Mouse (Mus musculus): ENCODE results near the gene Ifnab. TPM values are rescaled to one million over a fixed set of nuclear protein-coding genes. Genes with fewer than 3 reads are reported as not detected.

Ifnab gene
- total and polyA plus RNA-seq, 2 experiments from 2014 or later, result not detected

GRCm38 (mm10) chr4:88655461-88655860 is 35.7 kb downstream of the Ifnab start:
- no peaks in the 10 kb centered on the region for H3K27me3 ChIP-seq (ENCODE audit: control insufficient read depth, insufficient read depth, low read length)
- no peak overlapping the region for H3K4me2 ChIP-seq (ENCODE audit: low read depth, low read length)
- H3K4me3 ChIP-seq (ENCODE audit: low read depth, low read length), result no peak overlapping the region
- TF ChIP-seq CTCF (IDR thresholded peaks at IDR 0.05; ENCODE audit: low read depth), result no peak
- no peak for TF ChIP-seq EP300 (IDR thresholded peaks at IDR 0.05; ENCODE audit: low read depth)
- no peak for ATAC-seq (ENCODE audit: insufficient read depth, low read depth)
- H3K36me3 ChIP-seq (replicated peaks; ENCODE audit: control insufficient read depth, insufficient read depth, low read length), result no peaks in the 10 kb centered on the region
- no peak overlapping the region for H3K9ac ChIP-seq (replicated peaks; ENCODE audit: low read depth, low read length)
- DNase-seq (ENCODE audit: low spot score), result no peak
- WGBS, result 32% methylated on average over 1 of the region's 1 CpGs
- no peaks in the 10 kb centered on the region for H3K9me3 ChIP-seq (replicated peaks; ENCODE audit: control insufficient read depth, low read length)
- H3K27ac ChIP-seq (ENCODE audit: low read depth), result no peak overlapping the region
- no peaks in the 10 kb centered on the region for H3K4me1 ChIP-seq (ENCODE audit: control insufficient read depth, insufficient read depth)

GRCm38 (mm10) chr4:88653644-88654043 is 37.5 kb downstream of the Ifnab start:
- DNase-seq (ENCODE audit: low spot score) (no peak), ATAC-seq (ENCODE audit: insufficient read depth, low read depth) (no peak)
- Histone ChIP-seq H3K27me3 (ENCODE audit: control insufficient read depth, insufficient read depth, low read length) (no peaks in the 10 kb centered on the region), H3K4me2 (ENCODE audit: low read depth, low read length) (no peak overlapping the region), H3K9me3 (replicated peaks; ENCODE audit: control insufficient read depth, low read length) (no peaks in the 10 kb centered on the region), H3K36me3 (replicated peaks; ENCODE audit: control insufficient read depth, insufficient read depth, low read length) (no peaks in the 10 kb centered on the region), H3K4me1 (ENCODE audit: control insufficient read depth, insufficient read depth) (no peaks in the 10 kb centered on the region), H3K9ac (replicated peaks; ENCODE audit: low read depth, low read length) (no peak overlapping the region), H3K27ac (ENCODE audit: low read depth) (no peak overlapping the region), H3K4me3 (ENCODE audit: low read depth, low read length) (no peak overlapping the region)
- TF ChIP-seq CTCF (IDR thresholded peaks at IDR 0.05; ENCODE audit: low read depth) (no peak), EP300 (IDR thresholded peaks at IDR 0.05; ENCODE audit: low read depth) (no peak)
- 81% methylated on average over 3 of the region's 3 CpGs for WGBS

- Histone ChIP-seq H3K4me2 (ENCODE audit: low read depth, low read length) (no peak within 1 kb of the TSS), H3K9me3 (replicated peaks; ENCODE audit: control insufficient read depth, low read length) (no peaks in the 10 kb centered on the region), H3K36me3 (replicated peaks; ENCODE audit: control insufficient read depth, insufficient read depth, low read length) (no peaks in the 10 kb centered on the region), H3K27me3 (ENCODE audit: control insufficient read depth, insufficient read depth, low read length) (no peaks in the 10 kb centered on the region), H3K27ac (ENCODE audit: low read depth) (no peak within 1 kb of the TSS), H3K9ac (replicated peaks; ENCODE audit: low read depth, low read length) (no peak within 1 kb of the TSS), H3K4me3 (ENCODE audit: low read depth, low read length) (no peak within 1 kb of the TSS), H3K4me1 (ENCODE audit: control insufficient read depth, insufficient read depth) (no peaks in the 10 kb centered on the region)
- ATAC-seq (ENCODE audit: insufficient read depth, low read depth), result no peak
- DNase-seq (ENCODE audit: low spot score), result no peak
- TF ChIP-seq CTCF (IDR thresholded peaks at IDR 0.05; ENCODE audit: low read depth) (no peak), EP300 (IDR thresholded peaks at IDR 0.05; ENCODE audit: low read depth) (no peak)
- 55% methylated on average over 2 of the region's 2 CpGs for WGBS
Measured at GRCm38 (mm10) chr4:88644359-88644758, 46.8 kb downstream of the Ifnab start, which contains the start of gene Ifna13. Ifna13 (minus strand) TSS chr4:88644459.

GRCm38 (mm10) chr4:88642526-88642925 is 48.6 kb downstream of the Ifnab start:
- ATAC-seq (ENCODE audit: insufficient read depth, low read depth) (no peak), DNase-seq (ENCODE audit: low spot score) (no peak)
- no peak for TF ChIP-seq EP300 (IDR thresholded peaks at IDR 0.05; ENCODE audit: low read depth)
- no peak for TF ChIP-seq CTCF (IDR thresholded peaks at IDR 0.05; ENCODE audit: low read depth)
- Histone ChIP-seq H3K4me2 (ENCODE audit: low read depth, low read length) (no peak overlapping the region), H3K36me3 (replicated peaks; ENCODE audit: control insufficient read depth, insufficient read depth, low read length) (no peaks in the 10 kb centered on the region), H3K4me1 (ENCODE audit: control insufficient read depth, insufficient read depth) (no peaks in the 10 kb centered on the region), H3K9ac (replicated peaks; ENCODE audit: low read depth, low read length) (no peak overlapping the region), H3K27me3 (ENCODE audit: control insufficient read depth, insufficient read depth, low read length) (no peaks in the 10 kb centered on the region), H3K9me3 (replicated peaks; ENCODE audit: control insufficient read depth, low read length) (no peaks in the 10 kb centered on the region), H3K27ac (ENCODE audit: low read depth) (no peak overlapping the region), H3K4me3 (ENCODE audit: low read depth, low read length) (no peak overlapping the region)
- WGBS, result 33% methylated on average over 2 of the region's 2 CpGs

- H3K9ac ChIP-seq (replicated peaks; ENCODE audit: low read depth, low read length), result peak overlapping the region; percentile 52
- no peaks in the 10 kb centered on the region for H3K27me3 ChIP-seq (ENCODE audit: control insufficient read depth, insufficient read depth, low read length)
- H3K9me3 ChIP-seq (replicated peaks; ENCODE audit: control insufficient read depth, low read length), result no peaks in the 10 kb centered on the region
- ATAC-seq (ENCODE audit: insufficient read depth, low read depth) (peak; percentile 82), DNase-seq (ENCODE audit: low spot score) (peak; percentile 99)
- no peaks in the 10 kb centered on the region for H3K36me3 ChIP-seq (replicated peaks; ENCODE audit: control insufficient read depth, insufficient read depth, low read length)
- H3K27ac ChIP-seq (ENCODE audit: low read depth), result no peak overlapping the region
- peak; percentile 90 for TF ChIP-seq CTCF (IDR thresholded peaks at IDR 0.05; ENCODE audit: low read depth)
- TF ChIP-seq EP300 (IDR thresholded peaks at IDR 0.05; ENCODE audit: low read depth), result no peak
- no peaks in the 10 kb centered on the region for H3K4me1 ChIP-seq (ENCODE audit: control insufficient read depth, insufficient read depth)
- H3K4me2 ChIP-seq (ENCODE audit: low read depth, low read length), result peak overlapping the region; percentile 53
- H3K4me3 ChIP-seq (ENCODE audit: low read depth, low read length), result peak overlapping the region; percentile 52
- WGBS, result 14% methylated on average over 11 of the region's 11 CpGs
Measured at GRCm38 (mm10) chr4:88641077-88641831, 49.9 kb downstream of the Ifnab start.
